Mouse (Mus musculus) testis, adult 2 months (tissue): ENCODE data around the gene Nrg3.

Source experiments
- CTCF ChIP-seq: fragments of 200-500 bp; IDR thresholded peaks from 2 replicates; pipeline ENCODE4 v1.5.1; 2012; ENCODE audit warnings: low read depth, mild to moderate bottlenecking, inconsistent platforms, low read length, moderate library complexity; ENCODE audit not compliant: control insufficient read depth, insufficient read depth, insufficient replicate concordance
- POLR2A ChIP-seq: fragments of 200-500 bp; IDR thresholded peaks from 2 replicates; pipeline ENCODE4 v1.6.1; 2012; ENCODE audit warnings: low read depth, mild to moderate bottlenecking, inconsistent platforms, low read length, moderate library complexity; ENCODE audit not compliant: control insufficient read depth

DNA sequence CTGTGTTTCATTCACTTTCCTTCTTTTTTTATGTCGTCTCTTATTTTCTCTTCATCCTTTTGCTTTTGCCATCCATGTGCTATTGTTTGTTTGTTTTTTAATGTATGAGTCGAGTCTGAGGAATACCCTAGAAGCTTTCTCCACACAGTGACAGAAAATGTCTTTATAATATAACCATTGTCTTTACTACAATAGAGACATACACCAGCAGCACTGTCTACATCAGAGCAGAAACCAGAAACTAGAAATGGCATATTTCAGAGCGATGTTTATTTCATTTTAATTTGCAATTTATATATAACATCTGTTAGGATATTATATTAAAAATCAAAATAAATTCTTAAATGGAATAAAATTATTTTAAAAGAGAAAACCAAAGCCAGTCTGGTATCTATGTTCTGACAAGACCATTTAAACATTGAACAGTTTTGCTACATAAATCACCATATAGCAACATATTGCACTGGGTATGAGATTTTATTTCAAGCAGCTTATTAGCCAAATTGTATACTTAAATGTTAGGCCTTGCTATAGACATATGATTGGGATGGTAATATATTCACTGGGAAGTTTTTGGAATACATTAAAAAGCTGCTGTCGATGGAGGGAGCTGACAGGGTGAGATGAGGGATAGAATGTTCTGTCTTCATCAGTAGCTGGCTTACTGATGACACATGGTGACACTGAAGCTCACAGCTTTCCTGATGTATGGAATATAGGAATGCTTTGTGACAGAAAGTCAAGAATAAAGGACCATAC, 120.7 kb downstream of the Nrg3 start:
- TF ChIP-seq POLR2A, result no peak
- TF ChIP-seq CTCF, result no peak
